Mouse (Mus musculus): ENCODE measurements around the gene AI413582. TPM values are rescaled to one million over a fixed set of nuclear protein-coding genes. Genes with fewer than 3 reads are reported as not detected.
A peak's percentile ranks its signal among the peaks of the same experiment; 100 is the strongest.

The AI413582 gene
- total and polyA plus RNA-seq, 3 experiments: 50.8 to 159 (median 78.2) TPM

DNA sequence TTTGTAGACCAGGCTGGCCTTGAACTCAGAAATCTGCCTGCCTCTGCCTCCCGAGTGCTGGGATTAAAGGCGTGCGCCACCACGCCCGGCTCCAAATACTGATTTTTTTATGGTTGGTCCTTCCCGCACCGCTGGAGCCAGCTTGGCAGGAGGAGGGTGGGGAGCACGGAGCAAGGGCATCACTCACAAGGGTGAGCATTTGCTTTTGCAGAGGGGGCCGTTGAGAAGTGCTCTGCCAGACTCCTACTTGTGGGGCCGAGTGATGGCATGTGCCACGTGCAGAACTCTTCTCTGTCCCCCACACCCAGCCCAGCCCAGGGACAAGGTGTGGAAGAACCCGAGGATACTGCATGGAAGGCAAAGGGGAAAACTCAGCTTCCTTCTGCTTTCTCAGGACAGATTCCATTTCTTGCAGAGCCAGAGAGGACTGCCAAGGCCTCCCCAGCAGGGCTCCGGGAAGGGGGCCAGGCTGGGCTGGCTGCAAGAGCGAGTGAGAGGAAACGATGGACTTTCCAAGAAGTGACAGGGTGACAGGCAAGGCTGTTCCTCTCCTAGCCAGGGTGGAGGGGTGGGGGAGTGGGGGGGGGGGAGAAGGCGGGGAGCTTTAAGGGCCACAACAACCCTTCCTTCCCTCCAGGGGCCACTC lies 9.0 kb upstream of the AI413582 start:
- Histone ChIP-seq H3K4me3 (ENCODE audit: low read depth, low read length) (peak overlapping the region; percentile 27; the same call in 1 of the 2 replicates), H3K36me3 (replicated peaks) (peaks cover 71% of the 10 kb centered on the region), H3K9me3 (replicated peaks) (no peaks in the 10 kb centered on the region), H3K4me1 (ENCODE audit: insufficient read depth, low read depth, low read length) (peaks cover 63% of the 10 kb centered on the region), H3K27me3 (ENCODE audit: insufficient read depth, low read length) (no peaks in the 10 kb centered on the region)
- no peak for TF ChIP-seq GATA2 (IDR thresholded peaks at IDR 0.05; ENCODE audit: borderline replicate concordance, low read depth, low read length)
- no peak for TF ChIP-seq POLR2AphosphoS5 (IDR thresholded peaks at IDR 0.05; ENCODE audit: insufficient replicate concordance, low read depth, low read length)
- no peak for TF ChIP-seq GATA1 (IDR thresholded peaks at IDR 0.05; ENCODE audit: borderline replicate concordance, low read length)
- no peak for TF ChIP-seq CTCF (IDR thresholded peaks at IDR 0.05; ENCODE audit: low read depth, low read length)
- TF ChIP-seq TAL1 (conservative IDR thresholded peaks at IDR 0.05; ENCODE audit: low read depth, low read length): no peak
- DNase-seq (ENCODE audit: low spot score) (peak; percentile 60), ATAC-seq (ENCODE audit: extremely low read depth, insufficient number of reproducible peaks, low FRiP score, poor library complexity, severe bottlenecking) (no peak)

DNA sequence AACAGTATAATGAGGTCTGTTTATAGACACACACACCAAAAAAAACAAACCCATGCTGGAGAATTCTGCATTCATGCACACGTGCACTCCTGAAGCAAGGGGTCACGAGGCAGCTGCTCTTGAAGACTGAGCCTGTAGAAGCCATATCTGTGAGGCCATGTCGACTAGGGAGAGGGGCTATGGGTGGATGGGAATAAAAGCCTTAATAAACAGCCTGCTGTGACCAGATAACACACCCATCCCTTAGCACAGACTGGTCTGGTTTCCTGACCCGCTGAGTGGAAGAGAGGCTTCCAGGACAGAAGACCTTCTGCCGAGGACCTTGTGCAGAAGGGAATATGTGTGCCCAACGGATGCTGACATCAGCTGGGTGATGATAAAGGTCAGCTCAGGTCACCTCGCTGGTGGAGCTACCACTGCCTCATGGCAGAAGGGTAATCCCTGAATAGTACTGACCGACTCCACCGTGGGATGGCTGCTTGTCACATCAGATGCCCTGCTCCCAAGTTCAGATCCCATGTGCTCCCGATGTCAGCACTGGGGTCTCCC lies 8.3 kb upstream of the AI413582 start:
- H3K4me1 ChIP-seq (ENCODE audit: insufficient read depth, low read depth, low read length): peaks cover 59% of the 10 kb centered on the region
- ATAC-seq (ENCODE audit: extremely low read depth, insufficient number of reproducible peaks, low FRiP score, poor library complexity, severe bottlenecking) (peak; percentile 83), DNase-seq (ENCODE audit: low spot score) (no peak)
- H3K4me3 ChIP-seq (ENCODE audit: low read depth, low read length): peak overlapping the region; percentile 39; the same call in 1 of the 2 replicates
- no peaks in the 10 kb centered on the region for H3K9me3 ChIP-seq (replicated peaks)
- H3K36me3 ChIP-seq (replicated peaks): peaks cover 64% of the 10 kb centered on the region
- no peaks in the 10 kb centered on the region; the same call in 1 of the 2 replicates for H3K27me3 ChIP-seq (ENCODE audit: insufficient read depth, low read length)
- TF ChIP-seq CTCF (IDR thresholded peaks at IDR 0.05; ENCODE audit: low read depth, low read length) (no peak), TAL1 (conservative IDR thresholded peaks at IDR 0.05; ENCODE audit: low read depth, low read length) (peak; percentile 61)

DNA sequence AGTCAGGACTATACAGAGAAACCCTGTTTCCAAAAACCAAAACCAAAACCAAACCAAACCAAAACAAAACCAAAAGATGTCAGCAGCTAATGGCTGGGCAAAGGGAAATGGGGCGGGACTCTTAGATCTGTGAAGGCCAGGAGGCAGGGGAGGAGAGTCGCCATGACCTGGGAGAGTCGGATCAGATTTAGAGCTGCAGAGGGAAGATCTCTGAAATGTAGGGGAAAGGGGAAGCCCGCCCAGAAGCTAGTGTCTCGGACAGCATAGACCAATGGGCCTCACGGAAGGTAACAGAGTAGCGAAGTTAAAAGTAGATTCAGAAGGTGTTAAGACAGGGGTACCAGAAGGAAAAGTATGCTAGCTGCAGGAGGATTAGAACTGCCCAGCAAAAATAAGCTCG lies 5.8 kb upstream of the AI413582 start:
- Histone ChIP-seq H3K9me3 (replicated peaks) (no peaks in the 10 kb centered on the region), H3K27me3 (ENCODE audit: insufficient read depth, low read length) (peaks cover 9% of the 10 kb centered on the region), H3K4me1 (ENCODE audit: insufficient read depth, low read depth, low read length) (peaks cover 56% of the 10 kb centered on the region), H3K36me3 (replicated peaks) (peaks cover 46% of the 10 kb centered on the region), H3K4me3 (ENCODE audit: low read depth, low read length) (no peak overlapping the region)
- TF ChIP-seq POLR2AphosphoS5 (IDR thresholded peaks at IDR 0.05; ENCODE audit: insufficient replicate concordance, low read depth, low read length) (no peak), TAL1 (conservative IDR thresholded peaks at IDR 0.05; ENCODE audit: low read depth, low read length) (no peak), GATA1 (IDR thresholded peaks at IDR 0.05; ENCODE audit: borderline replicate concordance, low read length) (no peak), GATA2 (IDR thresholded peaks at IDR 0.05; ENCODE audit: borderline replicate concordance, low read depth, low read length) (no peak), CTCF (IDR thresholded peaks at IDR 0.05; ENCODE audit: low read depth, low read length) (no peak)
- DNase-seq (ENCODE audit: low spot score) (no peak), ATAC-seq (ENCODE audit: extremely low read depth, insufficient number of reproducible peaks, low FRiP score, poor library complexity, severe bottlenecking) (no peak)

- ATAC-seq (ENCODE audit: extremely low read depth, insufficient number of reproducible peaks, low FRiP score, poor library complexity, severe bottlenecking): no peak
- H3K4me1 ChIP-seq (ENCODE audit: insufficient read depth, low read depth, low read length): peaks cover 59% of the 10 kb centered on the region
Measured at GRCm38 (mm10) chr17:27568228-27568627, 2.7 kb upstream of the AI413582 start.

GRCm38 (mm10) chr17:27565942-27566267 lies 349 bp upstream of the AI413582 start:
- Histone ChIP-seq H3K9me3 (replicated peaks) (no peaks in the 10 kb centered on the region), H3K4me1 (ENCODE audit: insufficient read depth, low read depth, low read length) (peaks cover 54% of the 10 kb centered on the region), H3K4me3 (ENCODE audit: low read depth, low read length) (peak overlapping the region; percentile 84), H3K36me3 (replicated peaks) (peaks cover 38% of the 10 kb centered on the region), H3K27me3 (ENCODE audit: insufficient read depth, low read length) (peaks cover 9% of the 10 kb centered on the region)
- no peak for DNase-seq (ENCODE audit: low spot score)
- ATAC-seq (ENCODE audit: extremely low read depth, insufficient number of reproducible peaks, low FRiP score, poor library complexity, severe bottlenecking): no peak
- TF ChIP-seq GATA2 (IDR thresholded peaks at IDR 0.05; ENCODE audit: borderline replicate concordance, low read depth, low read length) (no peak), POLR2AphosphoS5 (IDR thresholded peaks at IDR 0.05; ENCODE audit: insufficient replicate concordance, low read depth, low read length) (no peak), GATA1 (IDR thresholded peaks at IDR 0.05; ENCODE audit: borderline replicate concordance, low read length) (no peak), CTCF (IDR thresholded peaks at IDR 0.05; ENCODE audit: low read depth, low read length) (no peak), TAL1 (conservative IDR thresholded peaks at IDR 0.05; ENCODE audit: low read depth, low read length) (no peak)

More at GRCm38 (mm10) chr17:27568228-27568627, 2.7 kb upstream of the AI413582 start:
- no peaks in the 10 kb centered on the region for H3K9me3 ChIP-seq (replicated peaks)
- no peak for TF ChIP-seq GATA2 (IDR thresholded peaks at IDR 0.05; ENCODE audit: borderline replicate concordance, low read depth, low read length)
- TF ChIP-seq CTCF (IDR thresholded peaks at IDR 0.05; ENCODE audit: low read depth, low read length): no peak
- TF ChIP-seq TAL1 (conservative IDR thresholded peaks at IDR 0.05; ENCODE audit: low read depth, low read length): no peak
- no peak for TF ChIP-seq GATA1 (IDR thresholded peaks at IDR 0.05; ENCODE audit: borderline replicate concordance, low read length)
- no peak for TF ChIP-seq POLR2AphosphoS5 (IDR thresholded peaks at IDR 0.05; ENCODE audit: insufficient replicate concordance, low read depth, low read length)
- DNase-seq (ENCODE audit: low spot score): no peak
- peaks cover 9% of the 10 kb centered on the region for H3K27me3 ChIP-seq (ENCODE audit: insufficient read depth, low read length)
- peaks cover 37% of the 10 kb centered on the region for H3K36me3 ChIP-seq (replicated peaks)
- no peak overlapping the region for H3K4me3 ChIP-seq (ENCODE audit: low read depth, low read length)

GRCm38 (mm10) chr17:27564391-27565162 lies 979 bp downstream of the AI413582 start:
- Histone ChIP-seq H3K4me3 (ENCODE audit: low read depth, low read length) (peak overlapping the region; percentile 84), H3K4me1 (ENCODE audit: insufficient read depth, low read depth, low read length) (peaks cover 65% of the 10 kb centered on the region), H3K9me3 (replicated peaks) (no peaks in the 10 kb centered on the region), H3K36me3 (replicated peaks) (peaks cover 47% of the 10 kb centered on the region), H3K27me3 (ENCODE audit: insufficient read depth, low read length) (peaks cover 9% of the 10 kb centered on the region)
- peak; percentile 14 for DNase-seq (ENCODE audit: low spot score)
- TF ChIP-seq GATA1 (IDR thresholded peaks at IDR 0.05; ENCODE audit: borderline replicate concordance, low read length): no peak
- TF ChIP-seq CTCF (IDR thresholded peaks at IDR 0.05; ENCODE audit: low read depth, low read length): no peak
- no peak for TF ChIP-seq GATA2 (IDR thresholded peaks at IDR 0.05; ENCODE audit: borderline replicate concordance, low read depth, low read length)
- TF ChIP-seq POLR2AphosphoS5 (IDR thresholded peaks at IDR 0.05; ENCODE audit: insufficient replicate concordance, low read depth, low read length): peak; percentile 92; the same call in 1 of the 2 replicates
- TF ChIP-seq TAL1 (conservative IDR thresholded peaks at IDR 0.05; ENCODE audit: low read depth, low read length): no peak
- ATAC-seq (ENCODE audit: extremely low read depth, insufficient number of reproducible peaks, low FRiP score, poor library complexity, severe bottlenecking): peak; percentile 11

All from G1E (cell line).